Mouse (Mus musculus) MEL (cell line): ENCODE measurements around the gene Apol8. TPM values are rescaled to one million over a fixed set of nuclear protein-coding genes. Genes with fewer than 3 reads are reported as not detected.

Experiments used
- DNase-seq: peaks from one replicate; pipeline ENCODE4 v3.0.0; 2011; ENCODE audit warnings: low read depth, low spot score
- H3K27ac ChIP-seq: 2 replicates; pipeline ENCODE4 v1.5.1; 2012; ENCODE audit warnings: low read depth, mild to moderate bottlenecking, control low read depth, low read length, moderate library complexity; ENCODE audit not compliant: control insufficient read depth
- H3K27me3 ChIP-seq, 2 experiments: fragments of 150-350 bp in 1 of 2; sonication (generic) in 1 of 2; 2 replicates each; pipeline ENCODE4 v1.6.1; 2012; ENCODE audit warnings: low read length in 2 of 2, mild to moderate bottlenecking in 2 of 2, improper control_type of control experiment in 1 of 2, moderate library complexity in 1 of 2; ENCODE audit not compliant: insufficient read depth in 2 of 2, control insufficient read depth in 1 of 2
- H3K36me3 ChIP-seq, 2 experiments: 2 replicates each; pipeline ENCODE4 v1.6.1; 2012 to 2014; ENCODE audit warnings: low read length in 2 of 2, improper control_type of control experiment in 1 of 2, inconsistent platforms in 1 of 2, mild to moderate bottlenecking in 1 of 2; ENCODE audit not compliant: insufficient read depth in 2 of 2, control insufficient read depth in 1 of 2
- H3K4me1 ChIP-seq, 2 experiments: fragments of 150-350 bp in 1 of 2; sonication (generic) in 1 of 2; 2 replicates each; pipeline ENCODE4 v1.6.1; 2012; ENCODE audit warnings: low read length in 2 of 2, improper control_type of control experiment in 1 of 2, mild to moderate bottlenecking in 1 of 2; ENCODE audit not compliant: insufficient read depth in 2 of 2, control insufficient read depth in 1 of 2
- H3K4me3 ChIP-seq, 2 experiments: fragments of 150-350 bp in 1 of 2; sonication (generic) in 1 of 2; 2 replicates each; pipeline ENCODE4 v1.5.1; 2012; ENCODE audit warnings: low read depth in 2 of 2, low read length in 2 of 2, mild to moderate bottlenecking in 2 of 2, moderate library complexity in 2 of 2, control low read depth in 1 of 2, improper control_type of control experiment in 1 of 2; ENCODE audit not compliant: control insufficient read depth in 1 of 2, insufficient read depth in 1 of 2
- H3K79me2 ChIP-seq: 2 replicates; pipeline ENCODE4 v1.6.1; 2012; ENCODE audit warnings: mild to moderate bottlenecking, low read length, moderate library complexity; ENCODE audit not compliant: control insufficient read depth, poor library complexity, insufficient read depth
- H3K9ac ChIP-seq: 2 replicates; pipeline ENCODE4 v1.6.1; 2012; ENCODE audit warnings: low read depth, mild to moderate bottlenecking, control low read depth, low read length, moderate library complexity; ENCODE audit not compliant: control insufficient read depth, poor library complexity, severe bottlenecking
- H3K9me3 ChIP-seq: fragments of 150-350 bp; sonication (generic); replicated peaks from 2 replicates; pipeline ENCODE4 v1.6.1; 2012; ENCODE audit warnings: mild to moderate bottlenecking, low read length, improper control_type of control experiment, moderate library complexity; ENCODE audit not compliant: insufficient read depth
- CHD1 ChIP-seq: IDR thresholded peaks from 2 replicates; pipeline ENCODE4 v1.6.1; 2012; ENCODE audit warnings: low read depth, mild to moderate bottlenecking, inconsistent platforms, low read length, improper control_type of control experiment
- GABPA ChIP-seq: IDR thresholded peaks from 2 replicates; pipeline ENCODE4 v1.6.1; 2012; ENCODE audit warnings: low read depth, mild to moderate bottlenecking, inconsistent platforms, low read length, improper control_type of control experiment, moderate library complexity
- HCFC1 ChIP-seq: IDR thresholded peaks from 2 replicates; pipeline ENCODE4 v1.6.1; 2012; ENCODE audit warnings: low read depth, mild to moderate bottlenecking, inconsistent platforms, low read length, improper control_type of control experiment, moderate library complexity
- JUND ChIP-seq: IDR thresholded peaks from 2 replicates; pipeline ENCODE4 v1.6.1; 2011; ENCODE audit warnings: low read depth, mild to moderate bottlenecking, improper control_type of control experiment, low read length
- KAT2A ChIP-seq: conservative IDR thresholded peaks from 2 replicates; pipeline ENCODE4 v1.6.1; 2012; ENCODE audit warnings: low read depth, low read length, improper control_type of control experiment, inconsistent platforms
- MAZ ChIP-seq: IDR thresholded peaks from 2 replicates; pipeline ENCODE4 v1.6.1; 2012; ENCODE audit warnings: low read depth, mild to moderate bottlenecking, inconsistent platforms, low read length, improper control_type of control experiment
- MYC ChIP-seq: IDR thresholded peaks from 2 replicates; pipeline ENCODE4 v1.6.1; 2011; ENCODE audit warnings: low read depth, mild to moderate bottlenecking, low read length, improper control_type of control experiment, moderate library complexity
- NELFE ChIP-seq: IDR thresholded peaks from 2 replicates; pipeline ENCODE4 v1.6.1; 2011; ENCODE audit warnings: low read depth, low read length, improper control_type of control experiment
- POLR2A ChIP-seq, 2 experiments: IDR thresholded peaks; 2 replicates each; pipeline ENCODE4 v1.6.1; 2011 to 2012; ENCODE audit warnings: low read length in 2 of 2, mild to moderate bottlenecking in 2 of 2, control low read depth in 1 of 2, improper control_type of control experiment in 1 of 2, low read depth in 1 of 2, moderate library complexity in 1 of 2; ENCODE audit not compliant: control insufficient read depth in 1 of 2, insufficient read depth in 1 of 2, poor library complexity in 1 of 2
- POLR2AphosphoS5 ChIP-seq: IDR thresholded peaks from 2 replicates; pipeline ENCODE4 v1.6.1; 2012; ENCODE audit warnings: low read depth, borderline replicate concordance, mild to moderate bottlenecking, inconsistent platforms, low read length, moderate library complexity, mixed read lengths
- RCOR1 ChIP-seq: IDR thresholded peaks from 2 replicates; pipeline ENCODE4 v1.6.1; 2012; ENCODE audit warnings: low read depth, mild to moderate bottlenecking, inconsistent platforms, low read length, improper control_type of control experiment
- SIN3A ChIP-seq: IDR thresholded peaks from 2 replicates; pipeline ENCODE4 v1.6.1; 2012; ENCODE audit warnings: low read length, improper control_type of control experiment, inconsistent platforms
- TAL1 ChIP-seq: IDR thresholded peaks from 2 replicates; pipeline ENCODE4 v1.6.1; 2012; ENCODE audit warnings: mild to moderate bottlenecking, inconsistent platforms, low read length, moderate library complexity, mixed read lengths
- UBTF ChIP-seq: IDR thresholded peaks from 2 replicates; pipeline ENCODE4 v1.6.1; 2012; ENCODE audit warnings: low read depth, mild to moderate bottlenecking, inconsistent platforms, low read length, improper control_type of control experiment, moderate library complexity, borderline replicate concordance; ENCODE audit not compliant: insufficient read depth
- USF2 ChIP-seq, 2 experiments: IDR thresholded peaks; 2 replicates each; pipeline ENCODE4 v1.6.1; 2011 to 2012; ENCODE audit warnings: improper control_type of control experiment in 2 of 2, low read length in 2 of 2, borderline replicate concordance in 1 of 2, inconsistent platforms in 1 of 2, low read depth in 1 of 2, mild to moderate bottlenecking in 1 of 2; ENCODE audit not compliant: insufficient read depth in 1 of 2
- ZKSCAN1 ChIP-seq: IDR thresholded peaks from 2 replicates; pipeline ENCODE4 v1.6.1; 2012; ENCODE audit warnings: low read depth, mild to moderate bottlenecking, inconsistent platforms, low read length, improper control_type of control experiment, moderate library complexity
- ZMIZ1 ChIP-seq: IDR thresholded peaks from 2 replicates; pipeline ENCODE4 v1.6.1; 2012; ENCODE audit warnings: low read depth, mild to moderate bottlenecking, inconsistent platforms, low read length, improper control_type of control experiment, moderate library complexity
- polyA plus RNA-seq, 2 experiments: library from polyadenylated mRNA; stranded (reverse) in 1 of 2; unstranded in 1 of 2; fragments of >175 nt in 1 of 2; fragments of >200 nt in 1 of 2; gene quantifications; 2 replicates each; pipeline versions ENCODE4 v1.2.1 to v1.2.4; 2012; ENCODE audit warnings: low replicate concordance in 2 of 2, low read depth in 1 of 2; ENCODE audit not compliant: insufficient read length in 2 of 2, insufficient read depth in 1 of 2, missing spikeins in 1 of 2
- total RNA-seq: library from RNA; depleted of rRNA; stranded (reverse); fragments of 300-350 nt; gene quantifications from 2 replicates; pipeline ENCODE4 v1.2.3, GENCODE M21; 2012

The Apol8 gene
- total and polyA plus RNA-seq, 3 experiments, result 0.74 to 1.4 TPM; not detected in 1

DNA sequence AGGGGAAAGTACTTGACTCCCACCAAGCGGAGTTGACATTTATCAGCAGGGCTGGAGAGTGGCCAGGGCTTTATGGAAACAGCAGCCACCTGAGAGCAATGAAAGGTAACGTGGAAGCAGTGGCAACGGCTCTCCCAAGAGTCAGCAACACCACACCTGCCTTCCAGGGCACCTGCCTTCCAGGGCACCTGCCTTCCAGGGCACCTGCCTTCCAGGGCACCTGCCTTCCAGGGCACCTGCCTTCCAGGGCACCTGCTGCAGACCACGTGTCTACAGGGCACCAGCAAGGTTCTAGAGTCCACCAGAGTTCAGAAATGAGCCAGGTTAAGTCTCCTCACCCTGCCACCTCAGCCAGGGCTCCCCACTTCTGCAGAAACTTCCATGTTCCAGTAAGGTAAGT is 36.3 kb upstream of the Apol8 start:
- peaks cover 0 to 4% of the 10 kb centered on the region in 2 experiments; a peak in 2 of 4 replicates for H3K36me3 ChIP-seq
- no peak overlapping the region for H3K9ac ChIP-seq
- no peaks in the 10 kb centered on the region for H3K9me3 ChIP-seq
- no peak overlapping the region for H3K4me3 ChIP-seq
- no peaks in the 10 kb centered on the region for H3K27me3 ChIP-seq
- TF ChIP-seq POLR2A (IDR thresholded peaks at IDR 0.05; ENCODE audit: control insufficient read depth in 1 of 2, insufficient read depth in 1 of 2, low read depth in 1 of 2, low read length in 2 of 2, poor library complexity in 1 of 2) (no peak), TAL1 (no peak), POLR2AphosphoS5 (no peak), USF2 (IDR thresholded peaks at IDR 0.05; ENCODE audit: borderline replicate concordance in 1 of 2, insufficient read depth in 1 of 2, low read depth in 1 of 2, low read length in 2 of 2) (no peak), MAZ (no peak), RCOR1 (no peak)
- no peak for DNase-seq
- no peaks in the 10 kb centered on the region for H3K79me2 ChIP-seq
- no peak overlapping the region for H3K27ac ChIP-seq
- H3K4me1 ChIP-seq, result no peaks in the 10 kb centered on the region

DNA sequence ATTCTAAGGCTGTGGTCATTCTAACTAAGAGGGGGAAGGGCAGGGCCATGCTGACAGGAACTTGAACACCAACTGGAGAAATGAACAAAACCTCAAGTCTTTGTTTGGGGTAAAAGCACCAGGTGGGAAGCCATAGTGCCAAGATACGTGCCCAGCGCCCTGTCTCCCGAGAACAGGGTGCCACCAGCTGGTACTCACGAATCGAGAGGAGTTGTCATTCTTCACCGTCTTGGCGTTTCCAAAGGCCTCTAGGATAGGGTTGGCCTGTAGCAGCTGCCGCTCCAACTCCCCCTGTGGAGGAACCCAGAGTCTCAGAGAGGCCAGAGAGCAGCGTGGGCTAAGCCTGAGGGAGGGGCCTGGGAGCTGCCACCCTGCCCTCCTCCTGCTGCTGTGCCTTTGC is 35.3 kb upstream of the Apol8 start:
- H3K9me3 ChIP-seq, result no peaks in the 10 kb centered on the region
- H3K27me3 ChIP-seq, result no peaks in the 10 kb centered on the region
- no peak overlapping the region for H3K9ac ChIP-seq
- no peaks in the 10 kb centered on the region for H3K4me1 ChIP-seq
- no peak overlapping the region for H3K27ac ChIP-seq
- TF ChIP-seq GABPA (no peak), HCFC1 (no peak), TAL1 (no peak), JUND (no peak), SIN3A (no peak), POLR2A (IDR thresholded peaks at IDR 0.05; ENCODE audit: control insufficient read depth in 1 of 2, insufficient read depth in 1 of 2, low read depth in 1 of 2, low read length in 2 of 2, poor library complexity in 1 of 2) (no peak), NELFE (no peak), KAT2A (no peak), CHD1 (no peak), UBTF (no peak), ZMIZ1 (no peak), ZKSCAN1 (no peak), RCOR1 (no peak), MYC (no peak)
- no peak for DNase-seq
- H3K4me3 ChIP-seq, result no peak overlapping the region
- peaks cover 0 to 7% of the 10 kb centered on the region in 2 experiments; a peak in 2 of 4 replicates for H3K36me3 ChIP-seq
- no peaks in the 10 kb centered on the region for H3K79me2 ChIP-seq
